Mouse (Mus musculus): ENCODE results near the gene Tubb4b. TPM values are rescaled to one million over a fixed set of nuclear protein-coding genes. Genes with fewer than 3 reads are reported as not detected.
"Not testable (repeated sequence)": the region's sequence is repeated elsewhere in the genome, so short reads cannot be mapped to it uniquely, and the experiment has no call there.

The Tubb4b gene
- polyA plus RNA-seq, 1 experiment = 359 TPM

GRCm38 (mm10) chr2:25261870-25262269 is 37.4 kb upstream of the Tubb4b start:
- Histone ChIP-seq H3K27me3 (ENCODE audit: control insufficient read depth, insufficient read depth, insufficient read length) (no peaks in the 10 kb centered on the region), H3ac (ENCODE audit: control insufficient read depth, insufficient read length) (no peak overlapping the region), H3K4me2 (ENCODE audit: low read depth) (peak overlapping the region; percentile 90), H3K4me3 (peak overlapping the region; percentile 28), H3K36me3 (ENCODE audit: control insufficient read depth, insufficient read depth) (no peaks in the 10 kb centered on the region), H3K79me2 (ENCODE audit: control insufficient read depth, insufficient read depth) (no peaks in the 10 kb centered on the region)
- TF ChIP-seq TCF3 (IDR thresholded peaks at IDR 0.05; ENCODE audit: insufficient read length, low read depth) = no peak
- no peak for TF ChIP-seq TCF12 (IDR thresholded peaks at IDR 0.05; ENCODE audit: insufficient read depth, poor library complexity, severe bottlenecking)

DNA sequence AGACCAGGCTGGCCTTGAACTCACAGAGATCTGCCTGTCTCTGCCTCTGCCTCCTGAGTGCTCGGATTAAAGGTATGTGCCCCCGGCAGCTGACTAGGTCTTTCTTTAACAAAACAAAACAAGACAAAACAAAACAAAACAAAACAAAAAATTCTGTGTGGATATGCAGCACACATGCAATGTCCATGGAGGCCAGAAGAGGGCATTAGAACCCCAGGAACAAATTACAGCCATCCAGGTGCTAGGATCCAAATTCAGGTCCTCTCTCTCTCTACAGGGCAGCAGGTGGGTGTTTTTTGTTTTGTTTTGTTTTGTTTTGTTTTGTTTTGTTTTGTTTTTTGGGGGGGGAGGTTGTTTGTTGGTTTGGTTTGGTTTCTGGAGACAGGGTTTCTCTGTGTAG is 34.4 kb upstream of the Tubb4b start:
- Histone ChIP-seq H3K36me3 (ENCODE audit: control insufficient read depth, insufficient read depth) (no peaks in the 10 kb centered on the region), H3K27me3 (ENCODE audit: control insufficient read depth, insufficient read depth, insufficient read length) (no peaks in the 10 kb centered on the region), H3ac (ENCODE audit: control insufficient read depth, insufficient read length) (no peak overlapping the region), H3K4me3 (no peak overlapping the region), H3K79me2 (ENCODE audit: control insufficient read depth, insufficient read depth) (peaks cover 20% of the 10 kb centered on the region), H3K4me2 (ENCODE audit: low read depth) (no peak overlapping the region)
- no peak for TF ChIP-seq MYOD1 (IDR thresholded peaks at IDR 0.05; ENCODE audit: control insufficient read depth in 1 of 3, insufficient read length in 2 of 3, low read depth in 2 of 3)
- TF ChIP-seq SRF (IDR thresholded peaks at IDR 0.05; ENCODE audit: control insufficient read depth, insufficient read length, low read depth) = no peak
- no peak for TF ChIP-seq CEBPB (IDR thresholded peaks at IDR 0.05; ENCODE audit: insufficient read depth, poor library complexity, severe bottlenecking)
- TF ChIP-seq TCF12 (IDR thresholded peaks at IDR 0.05; ENCODE audit: insufficient read depth, poor library complexity, severe bottlenecking) = no peak
- TF ChIP-seq TCF3 (IDR thresholded peaks at IDR 0.05; ENCODE audit: insufficient read length, low read depth) = no peak
- no peak for TF ChIP-seq USF1 (IDR thresholded peaks at IDR 0.05; ENCODE audit: low read depth)
- TF ChIP-seq POLR2A (IDR thresholded peaks at IDR 0.05; ENCODE audit: insufficient read length, low read depth) = no peak
- TF ChIP-seq REST (IDR thresholded peaks at IDR 0.05; ENCODE audit: insufficient read depth, insufficient read length) = no peak
- TF ChIP-seq POLR2AphosphoS2 (IDR thresholded peaks at IDR 0.05; ENCODE audit: insufficient read length, low read depth) = no peak
- TF ChIP-seq MYOG (IDR thresholded peaks at IDR 0.05; ENCODE audit: control insufficient read depth in 1 of 3, insufficient read depth in 1 of 3, insufficient read length in 2 of 3, low read depth in 2 of 3) = no peak

- H3K79me2 ChIP-seq (ENCODE audit: control insufficient read depth, insufficient read depth) = peaks cover 20% of the 10 kb centered on the region
- H3K4me2 ChIP-seq (ENCODE audit: low read depth); H3K4me3 ChIP-seq; H3K27me3 ChIP-seq (ENCODE audit: control insufficient read depth, insufficient read depth, insufficient read length); H3ac ChIP-seq (ENCODE audit: control insufficient read depth, insufficient read length); H3K36me3 ChIP-seq (ENCODE audit: control insufficient read depth, insufficient read depth): not testable (repeated sequence)
These were observed 32.7 kb upstream of the Tubb4b start for GRCm38 (mm10) chr2:25257250-25257649.

- H3K27me3 ChIP-seq (ENCODE audit: control insufficient read depth, insufficient read depth, insufficient read length) = not testable (repeated sequence)
These were observed 32.1 kb upstream of the Tubb4b start for GRCm38 (mm10) chr2:25256443-25257109.

DNA sequence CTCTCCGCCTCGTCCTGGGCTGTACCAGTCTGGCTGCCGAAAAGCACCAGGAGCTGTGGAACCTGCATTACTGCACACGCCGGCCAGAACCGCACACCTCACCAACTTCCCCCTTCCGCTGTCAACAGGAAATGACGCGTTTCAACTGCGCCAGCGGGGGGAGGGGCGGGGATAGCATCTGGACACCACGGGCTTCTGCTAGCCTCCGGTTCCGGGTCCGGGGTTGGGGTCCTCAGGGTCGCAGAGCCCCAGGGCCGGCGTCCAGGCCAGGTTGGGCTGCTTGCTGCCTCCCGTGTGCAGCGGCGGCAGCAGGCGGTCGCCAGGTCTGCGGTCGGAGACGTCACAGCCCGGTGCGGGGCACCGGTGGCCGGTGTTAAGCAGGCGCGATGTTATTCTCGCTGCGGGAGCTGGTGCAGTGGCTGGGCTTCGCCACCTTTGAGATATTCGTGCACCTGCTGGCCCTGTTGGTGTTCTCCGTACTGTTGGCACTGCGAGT is 30.8 kb upstream of the Tubb4b start, which contains the start of gene Tmem203:
Gene Tmem203, plus strand, starts transcription at position 156 of the 496 bp plus-strand sequence.
- Histone ChIP-seq H3K4me3 (peak within 1 kb of the TSS; percentile 96), H3K36me3 (ENCODE audit: control insufficient read depth, insufficient read depth) (peaks cover 6% of the 10 kb centered on the region), H3K4me2 (ENCODE audit: low read depth) (peak within 1 kb of the TSS; percentile 95), H3ac (ENCODE audit: control insufficient read depth, insufficient read length) (peak within 1 kb of the TSS; percentile 73), H3K27me3 (ENCODE audit: control insufficient read depth, insufficient read depth, insufficient read length) (no peaks in the 10 kb centered on the region), H3K79me2 (ENCODE audit: control insufficient read depth, insufficient read depth) (peaks cover 20% of the 10 kb centered on the region)
- TF ChIP-seq USF1 (IDR thresholded peaks at IDR 0.05; ENCODE audit: low read depth) (no peak), POLR2A (IDR thresholded peaks at IDR 0.05; ENCODE audit: insufficient read length, low read depth) (peak; percentile 71), SRF (IDR thresholded peaks at IDR 0.05; ENCODE audit: control insufficient read depth, insufficient read length, low read depth) (peak; percentile 75), TCF3 (IDR thresholded peaks at IDR 0.05; ENCODE audit: insufficient read length, low read depth) (no peak), MYOG (IDR thresholded peaks at IDR 0.05; ENCODE audit: control insufficient read depth in 1 of 3, insufficient read depth in 1 of 3, insufficient read length in 2 of 3, low read depth in 2 of 3) (peak in 1 of 3 experiments; percentile 47), TCF12 (IDR thresholded peaks at IDR 0.05; ENCODE audit: insufficient read depth, poor library complexity, severe bottlenecking) (no peak), POLR2AphosphoS2 (IDR thresholded peaks at IDR 0.05; ENCODE audit: insufficient read length, low read depth) (peak; percentile 72), MYOD1 (IDR thresholded peaks at IDR 0.05; ENCODE audit: control insufficient read depth in 1 of 3, insufficient read length in 2 of 3, low read depth in 2 of 3) (peak in 2 of 3 experiments; percentile 3 to 45)

More at GRCm38 (mm10) chr2:25256443-25257109, 32.1 kb upstream of the Tubb4b start:
- Histone ChIP-seq H3ac (ENCODE audit: control insufficient read depth, insufficient read length) (peak overlapping the region; percentile 73), H3K79me2 (ENCODE audit: control insufficient read depth, insufficient read depth) (peaks cover 20% of the 10 kb centered on the region), H3K4me2 (ENCODE audit: low read depth) (peak overlapping the region; percentile 93), H3K4me3 (peak overlapping the region; percentile 96)
- H3K36me3 ChIP-seq (ENCODE audit: control insufficient read depth, insufficient read depth) = not testable (repeated sequence)

DNA sequence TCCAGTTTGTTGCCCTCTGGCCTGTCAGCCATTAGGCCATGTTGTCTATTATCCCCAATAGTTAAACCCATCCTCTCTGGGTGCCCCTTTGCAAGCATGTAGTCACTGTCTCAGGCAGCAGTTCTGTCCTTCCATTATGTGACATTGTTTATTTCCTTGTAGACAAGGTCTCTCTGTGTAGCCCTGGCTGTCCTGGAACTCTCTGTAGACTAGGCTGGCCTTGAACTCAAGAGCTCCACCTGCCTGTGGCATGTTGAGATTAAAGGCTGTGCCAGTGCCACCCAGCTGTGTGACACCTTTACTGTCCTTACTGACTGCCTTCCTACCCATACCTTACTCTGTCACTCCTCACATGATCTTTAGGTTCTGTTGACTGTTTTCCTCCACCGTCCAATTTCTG is 27.8 kb upstream of the Tubb4b start:
- Histone ChIP-seq H3K4me3 (no peak overlapping the region), H3ac (ENCODE audit: control insufficient read depth, insufficient read length) (no peak overlapping the region), H3K79me2 (ENCODE audit: control insufficient read depth, insufficient read depth) (peaks cover 20% of the 10 kb centered on the region), H3K36me3 (ENCODE audit: control insufficient read depth, insufficient read depth) (peaks cover 6% of the 10 kb centered on the region), H3K4me2 (ENCODE audit: low read depth) (no peak overlapping the region), H3K27me3 (ENCODE audit: control insufficient read depth, insufficient read depth, insufficient read length) (no peaks in the 10 kb centered on the region)
- no peak for TF ChIP-seq TCF12 (IDR thresholded peaks at IDR 0.05; ENCODE audit: insufficient read depth, poor library complexity, severe bottlenecking)
- no peak for TF ChIP-seq E2F4 (IDR thresholded peaks at IDR 0.05; ENCODE audit: insufficient read depth)
- no peak for TF ChIP-seq TCF3 (IDR thresholded peaks at IDR 0.05; ENCODE audit: insufficient read length, low read depth)
- no peak for TF ChIP-seq MAX (IDR thresholded peaks at IDR 0.05; ENCODE audit: low read depth)
- TF ChIP-seq MYOG (IDR thresholded peaks at IDR 0.05; ENCODE audit: control insufficient read depth in 1 of 3, insufficient read depth in 1 of 3, insufficient read length in 2 of 3, low read depth in 2 of 3) = no peak
- no peak for TF ChIP-seq SRF (IDR thresholded peaks at IDR 0.05; ENCODE audit: control insufficient read depth, insufficient read length, low read depth)
- no peak for TF ChIP-seq MYOD1 (IDR thresholded peaks at IDR 0.05; ENCODE audit: control insufficient read depth in 1 of 3, insufficient read length in 2 of 3, low read depth in 2 of 3)
- no peak for TF ChIP-seq USF1 (IDR thresholded peaks at IDR 0.05; ENCODE audit: low read depth)
- TF ChIP-seq CEBPB (IDR thresholded peaks at IDR 0.05; ENCODE audit: insufficient read depth, poor library complexity, severe bottlenecking) = no peak
- no peak for TF ChIP-seq POLR2A (IDR thresholded peaks at IDR 0.05; ENCODE audit: insufficient read length, low read depth)
- no peak for TF ChIP-seq POLR2AphosphoS2 (IDR thresholded peaks at IDR 0.05; ENCODE audit: insufficient read length, low read depth)

All from myocyte (in vitro differentiated cells).